Mouse (Mus musculus) olfactory bulb, adult 2 months (tissue): ENCODE data around the gene Krtap4-1.

Experiments used
- CTCF ChIP-seq: fragments of 200-500 bp; IDR thresholded peaks from 2 replicates; pipeline ENCODE4 v1.5.1; 2012; ENCODE audit warnings: low read depth, mild to moderate bottlenecking, low read length, moderate library complexity; ENCODE audit not compliant: insufficient read depth
- POLR2A ChIP-seq: fragments of 200-500 bp; IDR thresholded peaks from 2 replicates; pipeline ENCODE4 v1.6.1; 2012; ENCODE audit warnings: mild to moderate bottlenecking, low read depth, low read length, moderate library complexity; ENCODE audit not compliant: insufficient read depth

DNA sequence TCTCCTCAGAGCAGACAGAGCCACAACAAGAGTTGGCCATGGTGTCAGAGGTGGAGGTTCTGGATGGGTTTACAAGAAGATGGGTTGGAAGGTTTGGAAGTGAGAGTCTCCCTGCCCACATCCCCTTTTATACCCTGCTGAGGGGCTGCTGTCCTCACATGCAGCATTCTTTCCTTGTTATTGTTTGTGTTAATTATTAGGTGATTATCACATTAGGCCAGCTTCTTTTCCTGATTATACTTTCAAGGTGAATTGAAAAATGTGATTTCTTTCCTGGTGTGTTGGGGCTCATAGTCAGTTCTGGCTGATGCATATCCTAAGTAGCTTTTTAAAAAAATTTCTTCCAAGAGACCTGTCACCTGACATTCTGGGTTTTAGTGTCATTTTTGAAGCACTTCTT, 37.8 kb upstream of the Krtap4-1 start, which contains the start of gene Krtap4-6:
- TF ChIP-seq CTCF (no peak), POLR2A (no peak)
